Mouse (Mus musculus) kidney, adult 2 months (tissue): ENCODE data around the gene Zyx.

ENCODE experiments used
- CTCF ChIP-seq: fragments of 200-500 bp; conservative IDR thresholded peaks from 2 replicates; pipeline ENCODE4 v1.5.1; 2011; ENCODE audit warnings: low read depth, mild to moderate bottlenecking, control low read depth, low read length, moderate library complexity, mixed read lengths; ENCODE audit not compliant: insufficient read depth, insufficient read length
- POLR2A ChIP-seq: fragments of 200-500 bp; IDR thresholded peaks from one replicate; pipeline ENCODE4 v1.6.1; 2011; ENCODE audit warnings: low read depth, low read length, control low read depth

- TF ChIP-seq POLR2A (no peak), CTCF (no peak)
Observed at GRCm38 (mm10) chr6:42398285-42398684, 48.9 kb downstream of the Zyx start.
